Mouse (Mus musculus) small intestine, adult 2 months (tissue): ENCODE data around the gene Prl7d1.
"Not testable (repeated sequence)": the region's sequence is repeated elsewhere in the genome, so short reads cannot be mapped to it uniquely, and the experiment has no call there.

ENCODE experiments used
- CTCF ChIP-seq: fragments of 200-500 bp; IDR thresholded peaks from 2 replicates; pipeline ENCODE4 v1.5.1; 2012; ENCODE audit warnings: low read depth, mild to moderate bottlenecking, control low read depth, inconsistent platforms, low read length, moderate library complexity, mixed read lengths; ENCODE audit not compliant: insufficient replicate concordance, insufficient read length; ENCODE audit errors: extremely low read depth
- POLR2A ChIP-seq: fragments of 200-500 bp; IDR thresholded peaks from 2 replicates; pipeline ENCODE4 v1.6.1; 2012; ENCODE audit warnings: low read depth, mild to moderate bottlenecking, control low read depth, inconsistent platforms, low read length, moderate library complexity

- not testable (repeated sequence) for TF ChIP-seq POLR2A, CTCF
Observed at GRCm38 (mm10) chr13:27725057-27725456, 8.5 kb upstream of the Prl7d1 start.
